Mouse (Mus musculus): ENCODE measurements at regions not wholly inside any gene's neighbourhood (a gene's known extent, or its start where the extent isn't known, plus 50 kb on each side); places are given as distances from the start of the nearest gene placed in this dataset.

GRCm38 (mm10) chr2:77333394-77334079 is 53.1 kb upstream of the Sestd1 start:
- Histone ChIP-seq H3K9me3 (replicated peaks) (no peaks in the 10 kb centered on the region), H3K27me3 (ENCODE audit: low read depth, poor library complexity, severe bottlenecking) (no peaks in the 10 kb centered on the region), H3K4me3 (no peak overlapping the region), H3K4me1 (0 out of 2 replicates have a peak, but pooled peaks cover 8% of the 10 kb centered on the region), H3K27ac (replicated peaks) (no peak overlapping the region), H3K36me3 (no peaks in the 10 kb centered on the region)
- DNase-seq (ENCODE audit: low spot score) = no peak
- 73% methylated on average over 8 of the region's 8 CpGs for WGBS

All from midbrain, embryonic 10.5 days (tissue).